Mouse (Mus musculus) MEL (cell line): ENCODE measurements at regions not wholly inside any gene's neighbourhood (a gene's known extent, or its start where the extent isn't known, plus 50 kb on each side); places are given as distances from the start of the nearest gene placed in this dataset.

Experiments
- DNase-seq: peaks from one replicate; pipeline ENCODE4 v3.0.0; 2011; ENCODE audit warnings: low read depth, low spot score
- H3K27ac ChIP-seq: 2 replicates; pipeline ENCODE4 v1.5.1; 2012; ENCODE audit warnings: low read depth, mild to moderate bottlenecking, control low read depth, low read length, moderate library complexity; ENCODE audit not compliant: control insufficient read depth
- H3K27me3 ChIP-seq, 2 experiments: fragments of 150-350 bp in 1 of 2; sonication (generic) in 1 of 2; 2 replicates each; pipeline ENCODE4 v1.6.1; 2012; ENCODE audit warnings: low read length in 2 of 2, mild to moderate bottlenecking in 2 of 2, improper control_type of control experiment in 1 of 2, moderate library complexity in 1 of 2; ENCODE audit not compliant: insufficient read depth in 2 of 2, control insufficient read depth in 1 of 2
- H3K36me3 ChIP-seq, 2 experiments: 2 replicates each; pipeline ENCODE4 v1.6.1; 2012 to 2014; ENCODE audit warnings: low read length in 2 of 2, improper control_type of control experiment in 1 of 2, inconsistent platforms in 1 of 2, mild to moderate bottlenecking in 1 of 2; ENCODE audit not compliant: insufficient read depth in 2 of 2, control insufficient read depth in 1 of 2
- H3K4me1 ChIP-seq, 2 experiments: fragments of 150-350 bp in 1 of 2; sonication (generic) in 1 of 2; 2 replicates each; pipeline ENCODE4 v1.6.1; 2012; ENCODE audit warnings: low read length in 2 of 2, improper control_type of control experiment in 1 of 2, mild to moderate bottlenecking in 1 of 2; ENCODE audit not compliant: insufficient read depth in 2 of 2, control insufficient read depth in 1 of 2
- H3K4me3 ChIP-seq, 2 experiments: fragments of 150-350 bp in 1 of 2; sonication (generic) in 1 of 2; 2 replicates each; pipeline ENCODE4 v1.5.1; 2012; ENCODE audit warnings: low read depth in 2 of 2, low read length in 2 of 2, mild to moderate bottlenecking in 2 of 2, moderate library complexity in 2 of 2, control low read depth in 1 of 2, improper control_type of control experiment in 1 of 2; ENCODE audit not compliant: control insufficient read depth in 1 of 2, insufficient read depth in 1 of 2
- H3K79me2 ChIP-seq: 2 replicates; pipeline ENCODE4 v1.6.1; 2012; ENCODE audit warnings: mild to moderate bottlenecking, low read length, moderate library complexity; ENCODE audit not compliant: control insufficient read depth, poor library complexity, insufficient read depth
- H3K9ac ChIP-seq: 2 replicates; pipeline ENCODE4 v1.6.1; 2012; ENCODE audit warnings: low read depth, mild to moderate bottlenecking, control low read depth, low read length, moderate library complexity; ENCODE audit not compliant: control insufficient read depth, poor library complexity, severe bottlenecking
- H3K9me3 ChIP-seq: fragments of 150-350 bp; sonication (generic); replicated peaks from 2 replicates; pipeline ENCODE4 v1.6.1; 2012; ENCODE audit warnings: mild to moderate bottlenecking, low read length, improper control_type of control experiment, moderate library complexity; ENCODE audit not compliant: insufficient read depth
- BHLHE40 ChIP-seq: IDR thresholded peaks from 2 replicates; pipeline ENCODE4 v1.6.1; 2012; ENCODE audit warnings: low read depth, mild to moderate bottlenecking, inconsistent platforms, low read length, improper control_type of control experiment, borderline replicate concordance
- CHD1 ChIP-seq: IDR thresholded peaks from 2 replicates; pipeline ENCODE4 v1.6.1; 2012; ENCODE audit warnings: low read depth, mild to moderate bottlenecking, inconsistent platforms, low read length, improper control_type of control experiment
- CHD2 ChIP-seq: IDR thresholded peaks from 2 replicates; pipeline ENCODE4 v1.6.1; 2011; ENCODE audit warnings: low read length, improper control_type of control experiment
- CTCF ChIP-seq, 3 experiments: IDR thresholded peaks in 2 of 3; conservative IDR thresholded peaks in 1 of 3; 2 replicates each; pipeline ENCODE4 v1.5.1; 2011 to 2012; ENCODE audit warnings: low read length in 3 of 3, low read depth in 2 of 3, mild to moderate bottlenecking in 2 of 3, improper control_type of control experiment in 1 of 3, inconsistent platforms in 1 of 3, mixed read lengths in 1 of 3, moderate library complexity in 1 of 3; ENCODE audit not compliant: control insufficient read depth in 1 of 3, insufficient read depth in 1 of 3, poor library complexity in 1 of 3, severe bottlenecking in 1 of 3
- EP300 ChIP-seq, 2 experiments: IDR thresholded peaks; 2 replicates each; pipeline ENCODE4 v1.6.1; 2011; ENCODE audit warnings: improper control_type of control experiment in 2 of 2, low read length in 2 of 2, low read depth in 1 of 2, mild to moderate bottlenecking in 1 of 2
- ETS1 ChIP-seq: IDR thresholded peaks from 2 replicates; pipeline ENCODE4 v1.6.1; 2012; ENCODE audit warnings: low read depth, mild to moderate bottlenecking, inconsistent platforms, low read length, improper control_type of control experiment, moderate library complexity
- GABPA ChIP-seq: IDR thresholded peaks from 2 replicates; pipeline ENCODE4 v1.6.1; 2012; ENCODE audit warnings: low read depth, mild to moderate bottlenecking, inconsistent platforms, low read length, improper control_type of control experiment, moderate library complexity
- GATA1 ChIP-seq: IDR thresholded peaks from 2 replicates; pipeline ENCODE4 v1.6.1; 2011; ENCODE audit warnings: low read depth, low read length, improper control_type of control experiment
- HCFC1 ChIP-seq: IDR thresholded peaks from 2 replicates; pipeline ENCODE4 v1.6.1; 2012; ENCODE audit warnings: low read depth, mild to moderate bottlenecking, inconsistent platforms, low read length, improper control_type of control experiment, moderate library complexity
- MAFK ChIP-seq: IDR thresholded peaks from 2 replicates; pipeline ENCODE4 v1.6.1; 2011; ENCODE audit warnings: low read depth, mild to moderate bottlenecking, low read length, improper control_type of control experiment, borderline replicate concordance
- MAZ ChIP-seq: IDR thresholded peaks from 2 replicates; pipeline ENCODE4 v1.6.1; 2012; ENCODE audit warnings: low read depth, mild to moderate bottlenecking, inconsistent platforms, low read length, improper control_type of control experiment
- MEF2A ChIP-seq: IDR thresholded peaks from 2 replicates; pipeline ENCODE4 v1.6.1; 2014; ENCODE audit warnings: low read depth, mild to moderate bottlenecking, inconsistent platforms, low read length, improper control_type of control experiment; ENCODE audit not compliant: poor library complexity, insufficient replicate concordance, severe bottlenecking; ENCODE audit errors: extremely low read depth
- MXI1 ChIP-seq: IDR thresholded peaks from 2 replicates; pipeline ENCODE4 v1.6.1; 2011; ENCODE audit warnings: mild to moderate bottlenecking, low read depth, low read length, improper control_type of control experiment
- MYC ChIP-seq: IDR thresholded peaks from 2 replicates; pipeline ENCODE4 v1.6.1; 2011; ENCODE audit warnings: low read depth, mild to moderate bottlenecking, low read length, improper control_type of control experiment, moderate library complexity
- NELFE ChIP-seq: IDR thresholded peaks from 2 replicates; pipeline ENCODE4 v1.6.1; 2011; ENCODE audit warnings: low read depth, low read length, improper control_type of control experiment
- POLR2AphosphoS2 ChIP-seq: IDR thresholded peaks from 2 replicates; pipeline ENCODE4 v1.6.1; 2011; ENCODE audit warnings: low read length, improper control_type of control experiment
- POLR2AphosphoS5 ChIP-seq: IDR thresholded peaks from 2 replicates; pipeline ENCODE4 v1.6.1; 2012; ENCODE audit warnings: low read depth, borderline replicate concordance, mild to moderate bottlenecking, inconsistent platforms, low read length, moderate library complexity, mixed read lengths
- TAL1 ChIP-seq: IDR thresholded peaks from 2 replicates; pipeline ENCODE4 v1.6.1; 2012; ENCODE audit warnings: mild to moderate bottlenecking, inconsistent platforms, low read length, moderate library complexity, mixed read lengths
- TBP ChIP-seq: IDR thresholded peaks from 2 replicates; pipeline ENCODE4 v1.8.0; 2011; ENCODE audit warnings: low read depth, low read length, improper control_type of control experiment
- TCF12 ChIP-seq: IDR thresholded peaks from 2 replicates; pipeline ENCODE4 v1.6.1; 2014; ENCODE audit warnings: low read depth, mild to moderate bottlenecking, inconsistent platforms, low read length, improper control_type of control experiment, moderate library complexity
- USF2 ChIP-seq, 2 experiments: IDR thresholded peaks; 2 replicates each; pipeline ENCODE4 v1.6.1; 2011 to 2012; ENCODE audit warnings: improper control_type of control experiment in 2 of 2, low read length in 2 of 2, borderline replicate concordance in 1 of 2, inconsistent platforms in 1 of 2, low read depth in 1 of 2, mild to moderate bottlenecking in 1 of 2; ENCODE audit not compliant: insufficient read depth in 1 of 2
- ZC3H11A ChIP-seq: IDR thresholded peaks from 2 replicates; pipeline ENCODE4 v1.6.1; 2012; ENCODE audit warnings: low read depth, mild to moderate bottlenecking, inconsistent platforms, low read length, improper control_type of control experiment
- ZMIZ1 ChIP-seq: IDR thresholded peaks from 2 replicates; pipeline ENCODE4 v1.6.1; 2012; ENCODE audit warnings: low read depth, mild to moderate bottlenecking, inconsistent platforms, low read length, improper control_type of control experiment, moderate library complexity
- ZNF384 ChIP-seq: IDR thresholded peaks from 2 replicates; pipeline ENCODE4 v1.6.1; 2012; ENCODE audit warnings: low read depth, mild to moderate bottlenecking, inconsistent platforms, low read length, improper control_type of control experiment

- Histone ChIP-seq H3K27ac (no peak overlapping the region), H3K27me3 (no peaks in the 10 kb centered on the region), H3K4me1 (no peaks in the 10 kb centered on the region), H3K9me3 (no peaks in the 10 kb centered on the region), H3K79me2 (no peaks in the 10 kb centered on the region), H3K36me3 (no peaks in the 10 kb centered on the region), H3K9ac (no peak overlapping the region), H3K4me3 (no peak overlapping the region)
- DNase-seq, result no peak
- TF ChIP-seq BHLHE40 (no peak), POLR2AphosphoS2 (no peak), MAZ (no peak), TBP (no peak), MAFK (no peak), ZNF384 (no peak), CTCF (IDR thresholded peaks at IDR 0.05 in 2 of 3, conservative IDR thresholded peaks at IDR 0.05 in 1 of 3; ENCODE audit: control insufficient read depth in 1 of 3, insufficient read depth in 1 of 3, low read depth in 2 of 3, low read length in 3 of 3, poor library complexity in 1 of 3, severe bottlenecking in 1 of 3) (no peak), TCF12 (no peak), EP300 (IDR thresholded peaks at IDR 0.05; ENCODE audit: low read depth in 1 of 2, low read length in 2 of 2) (no peak), MEF2A (no peak)
Measured at GRCm38 (mm10) chr9:113247950-113248349, 460.1 kb downstream of the Pdcd6ip start.

DNA sequence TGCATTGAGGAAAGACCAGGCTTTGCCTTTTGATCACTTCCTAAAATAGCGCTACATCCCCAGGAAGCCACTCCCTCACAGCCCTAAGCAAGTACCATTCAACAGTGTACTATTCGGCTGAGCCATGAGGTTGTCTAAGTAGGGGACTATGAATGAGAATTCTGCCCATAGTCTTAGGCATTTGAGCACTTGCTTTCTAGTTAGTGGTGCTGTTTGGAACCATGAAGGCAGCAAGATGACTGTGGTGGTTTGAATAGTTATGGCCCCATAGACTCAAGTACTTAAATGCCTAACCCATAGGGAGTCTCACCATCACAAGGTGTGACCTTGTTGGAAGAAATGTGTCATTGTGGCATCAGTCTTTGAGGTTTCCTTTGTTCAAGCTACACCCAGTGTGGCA is 464.2 kb downstream of the Pdcd6ip start:
- Histone ChIP-seq H3K79me2 (no peaks in the 10 kb centered on the region), H3K36me3 (no peaks in the 10 kb centered on the region), H3K9me3 (no peaks in the 10 kb centered on the region), H3K4me1 (no peaks in the 10 kb centered on the region), H3K27ac (no peak overlapping the region), H3K4me3 (no peak overlapping the region), H3K9ac (no peak overlapping the region), H3K27me3 (no peaks in the 10 kb centered on the region)
- no peak for TF ChIP-seq CTCF (IDR thresholded peaks at IDR 0.05 in 2 of 3, conservative IDR thresholded peaks at IDR 0.05 in 1 of 3; ENCODE audit: control insufficient read depth in 1 of 3, insufficient read depth in 1 of 3, low read depth in 2 of 3, low read length in 3 of 3, poor library complexity in 1 of 3, severe bottlenecking in 1 of 3)
- no peak for TF ChIP-seq POLR2AphosphoS2
- TF ChIP-seq MXI1, result no peak
- no peak for TF ChIP-seq CHD1
- TF ChIP-seq NELFE, result no peak
- TF ChIP-seq ETS1, result no peak
- no peak for TF ChIP-seq GABPA
- TF ChIP-seq TAL1, result no peak
- TF ChIP-seq ZMIZ1, result no peak
- no peak for TF ChIP-seq CHD2
- no peak for TF ChIP-seq ZNF384
- TF ChIP-seq MAZ, result no peak
- no peak for TF ChIP-seq HCFC1
- no peak for TF ChIP-seq TCF12
- no peak for TF ChIP-seq POLR2AphosphoS5
- TF ChIP-seq ZC3H11A, result no peak
- TF ChIP-seq GATA1, result no peak
- no peak for TF ChIP-seq MYC
- no peak for TF ChIP-seq USF2 (IDR thresholded peaks at IDR 0.05; ENCODE audit: borderline replicate concordance in 1 of 2, insufficient read depth in 1 of 2, low read depth in 1 of 2, low read length in 2 of 2)
- TF ChIP-seq BHLHE40, result no peak
- DNase-seq, result no peak
